Mouse (Mus musculus) right cerebral cortex, postnatal 4 days (tissue): ENCODE measurements at regions not wholly inside any gene's neighbourhood (a gene's known extent, or its start where the extent isn't known, plus 50 kb on each side); places are given as distances from the start of the nearest gene placed in this dataset.
A peak's percentile ranks its signal among the peaks of the same experiment; 100 is the strongest.
"Not testable (repeated sequence)": the region's sequence is repeated elsewhere in the genome, so short reads cannot be mapped to it uniquely, and the experiment has no call there.

Experiments
- DNase-seq: peaks from one replicate; pipeline ENCODE4 v3.0.0-alpha.2; 2022

DNA sequence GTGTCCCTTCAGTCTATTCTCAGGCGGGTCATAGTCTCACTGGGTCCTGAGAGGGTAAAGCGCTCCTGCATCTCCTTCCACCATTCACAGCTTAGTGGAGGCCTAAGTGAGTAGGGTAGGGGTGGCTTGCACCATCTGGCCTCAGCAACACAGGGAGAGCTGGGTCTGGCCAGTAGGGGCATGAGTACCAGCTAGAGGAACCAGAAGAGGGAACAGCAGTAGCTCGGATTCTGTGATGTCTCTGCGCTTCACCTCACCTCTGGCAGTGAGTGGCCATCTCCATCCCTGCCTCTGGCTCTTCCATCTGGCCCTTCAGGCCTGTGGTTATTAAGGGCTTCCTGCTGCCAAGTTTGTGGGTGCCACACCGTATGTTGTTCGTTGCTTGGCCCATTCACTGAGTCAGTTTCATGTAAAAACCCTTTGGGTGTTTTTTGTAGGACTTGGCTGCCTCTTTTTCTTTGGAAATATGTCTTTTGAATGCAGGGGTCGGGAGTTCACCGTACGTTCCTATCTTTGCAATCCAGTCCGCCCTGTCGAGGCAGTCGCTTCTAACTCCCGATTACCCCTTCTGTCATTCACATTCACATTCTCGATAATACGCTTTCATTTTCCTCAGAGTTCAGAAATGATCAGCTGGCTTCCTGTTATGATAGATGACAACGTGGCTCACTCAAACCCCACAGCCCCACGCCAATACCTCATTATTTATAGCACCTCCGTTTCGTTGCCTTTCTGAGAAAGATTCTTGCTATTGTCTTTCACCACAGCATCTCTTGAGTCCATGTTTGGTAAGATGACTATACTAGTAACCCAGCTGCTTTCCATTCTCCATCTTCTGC, 99.4 kb upstream of the Mrps10 start:
- no peak for DNase-seq

DNA sequence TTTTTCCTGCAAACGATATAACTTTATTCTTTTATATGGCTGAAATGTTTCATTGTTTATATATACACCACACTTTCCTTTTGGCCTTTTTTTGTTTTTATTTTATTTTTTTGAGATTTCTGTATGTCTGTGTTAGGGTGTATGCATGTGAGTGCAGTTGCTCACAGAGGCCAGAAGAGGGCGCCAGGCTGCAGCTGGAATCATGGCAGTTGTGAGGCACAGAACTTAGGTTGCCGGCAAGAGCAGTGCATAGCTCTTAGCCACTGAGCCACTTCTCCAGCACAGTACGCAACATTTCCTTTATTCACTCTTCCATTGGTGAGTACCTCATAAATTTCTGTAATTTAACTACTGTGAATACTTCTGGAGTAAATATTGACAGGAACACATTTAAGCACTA, 100.8 kb upstream of the Mrps10 start:
- DNase-seq = no peak

DNA sequence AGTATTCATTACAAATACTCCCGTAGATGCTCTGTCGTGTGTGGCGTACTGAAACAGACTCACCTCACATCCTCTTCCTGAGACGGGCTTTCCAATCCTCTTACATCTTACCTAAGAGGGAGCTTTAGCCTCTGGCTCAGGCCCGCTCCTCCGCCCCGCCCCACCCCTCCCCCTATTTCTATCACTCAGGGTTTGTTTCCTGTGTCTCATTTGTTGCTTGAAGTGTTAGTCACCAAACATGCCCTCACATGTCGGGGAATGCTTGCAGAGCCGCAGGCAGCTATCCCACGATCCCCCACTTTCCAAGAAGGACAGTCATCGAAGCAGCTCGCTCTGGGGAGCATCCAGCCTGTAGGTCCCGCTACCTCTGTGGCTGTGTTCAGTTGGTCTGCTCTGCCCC, 101.6 kb upstream of the Mrps10 start:
- DNase-seq = no peak

DNA sequence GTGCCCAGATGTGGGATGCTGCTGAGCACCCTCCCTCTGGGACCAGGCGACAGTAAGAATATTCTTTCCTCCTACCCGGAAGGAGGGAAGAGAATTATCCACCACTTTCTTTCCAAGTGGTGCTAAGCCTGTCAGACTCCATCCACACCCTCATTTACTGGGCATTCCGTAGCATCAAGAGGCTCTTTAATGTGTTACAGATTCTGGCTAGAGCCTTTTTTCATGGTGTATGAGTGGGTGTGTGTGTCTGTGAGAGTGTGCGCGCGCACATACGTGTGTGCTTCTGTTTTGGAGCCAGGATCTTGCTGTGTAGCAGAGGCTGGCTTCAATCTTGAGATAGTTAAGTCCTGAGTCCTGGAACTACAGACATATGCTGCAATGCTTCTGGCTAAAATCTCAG, 102.4 kb upstream of the Mrps10 start:
- no peak for DNase-seq

DNA sequence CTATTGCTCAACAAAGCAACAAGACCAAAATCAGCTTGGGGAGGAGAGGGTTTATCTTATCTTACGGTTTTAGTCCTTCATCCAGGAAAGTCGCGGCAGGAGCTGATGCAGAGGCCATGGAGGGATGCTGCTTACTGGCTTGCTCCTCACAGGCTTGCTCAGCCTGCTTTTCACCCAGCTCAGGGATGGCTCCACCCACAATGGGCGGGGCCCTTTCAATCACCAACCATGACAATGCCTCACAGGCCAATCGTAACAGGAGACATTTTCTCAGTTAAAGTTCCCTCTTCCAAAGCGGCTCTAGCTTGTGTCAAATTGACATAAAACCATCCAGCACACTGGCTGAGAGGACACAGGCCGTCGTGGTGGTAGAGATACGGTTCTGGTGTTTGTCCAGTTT, 105.7 kb upstream of the Mrps10 start:
- no peak for DNase-seq

DNA sequence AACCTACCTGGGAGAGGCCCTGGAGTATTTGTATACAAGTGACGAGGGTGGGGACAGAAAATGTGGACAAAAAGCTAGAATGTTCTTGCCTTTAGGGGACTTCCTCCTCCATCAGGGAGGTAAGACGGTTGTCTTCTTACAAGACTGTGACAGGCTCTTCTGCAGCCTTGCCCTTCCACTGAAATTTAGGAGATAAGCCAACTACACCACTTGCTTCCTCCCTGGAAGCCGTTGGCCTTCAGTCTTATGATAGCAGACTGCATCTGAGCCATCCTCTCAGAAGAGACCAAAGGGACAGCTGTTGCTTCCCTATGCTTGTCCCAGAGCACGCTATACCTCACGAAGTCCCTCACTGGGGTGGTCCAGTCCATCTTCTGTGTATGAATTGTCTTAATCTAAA, 106.5 kb upstream of the Mrps10 start:
- DNase-seq = no peak

DNA sequence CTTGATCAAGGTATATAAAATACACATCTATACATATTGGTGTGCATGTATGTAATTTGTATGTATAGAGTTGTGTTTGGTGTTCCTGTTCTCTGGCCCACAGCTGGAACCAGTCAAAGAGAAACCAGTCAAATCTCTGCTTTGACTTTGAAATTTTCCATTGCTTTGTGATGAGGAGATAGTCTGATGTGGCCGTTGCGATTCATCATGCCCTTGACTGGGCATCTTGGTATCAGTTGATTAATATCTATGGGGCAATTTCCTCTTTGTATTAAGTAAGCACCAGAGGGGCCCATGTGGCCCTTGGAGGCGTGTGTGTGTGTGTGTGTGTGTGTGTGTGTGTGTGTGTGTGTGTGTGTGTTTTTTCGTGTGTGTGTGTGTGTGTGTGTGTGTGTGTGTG, 107.7 kb upstream of the Mrps10 start:
- no peak for DNase-seq

DNA sequence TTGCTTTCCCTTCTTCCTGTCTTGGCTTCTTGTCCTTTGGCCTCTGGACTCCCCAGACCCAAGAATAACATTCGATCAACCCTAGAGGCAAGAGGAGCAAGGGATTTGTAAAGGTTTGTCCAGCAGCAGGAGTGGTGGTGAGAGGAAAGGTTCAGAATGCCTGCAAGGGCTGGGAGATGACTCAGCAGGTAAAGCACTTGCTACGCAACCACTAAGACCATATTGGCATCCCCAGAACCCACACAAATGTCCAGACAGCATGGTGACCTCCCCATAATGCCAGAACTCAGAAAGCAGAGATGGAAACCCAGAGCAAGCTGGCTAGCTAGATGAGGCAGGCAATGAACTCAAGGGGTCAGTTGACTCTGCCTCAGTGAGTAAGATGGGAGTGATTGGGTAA, 110.4 kb upstream of the Mrps10 start:
- no peak for DNase-seq

DNA sequence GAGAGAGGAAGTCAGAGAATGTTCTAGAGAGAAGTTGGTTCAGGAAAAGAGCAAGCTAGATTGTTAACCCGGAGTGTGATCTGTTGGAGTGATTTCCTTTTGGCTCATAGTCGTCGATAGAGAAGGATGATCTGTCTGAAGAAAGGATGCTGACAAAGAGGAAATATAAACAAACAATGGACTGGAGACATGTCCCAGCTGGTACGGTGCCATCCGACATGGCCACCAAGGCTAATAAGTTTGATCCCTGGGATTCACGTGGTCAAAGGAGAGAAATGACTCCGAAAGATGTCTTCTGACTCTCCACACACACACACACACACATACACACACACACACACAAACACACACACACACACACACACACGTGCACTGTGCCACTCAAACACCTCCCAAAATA, 113.5 kb upstream of the Mrps10 start:
- no peak for DNase-seq

DNA sequence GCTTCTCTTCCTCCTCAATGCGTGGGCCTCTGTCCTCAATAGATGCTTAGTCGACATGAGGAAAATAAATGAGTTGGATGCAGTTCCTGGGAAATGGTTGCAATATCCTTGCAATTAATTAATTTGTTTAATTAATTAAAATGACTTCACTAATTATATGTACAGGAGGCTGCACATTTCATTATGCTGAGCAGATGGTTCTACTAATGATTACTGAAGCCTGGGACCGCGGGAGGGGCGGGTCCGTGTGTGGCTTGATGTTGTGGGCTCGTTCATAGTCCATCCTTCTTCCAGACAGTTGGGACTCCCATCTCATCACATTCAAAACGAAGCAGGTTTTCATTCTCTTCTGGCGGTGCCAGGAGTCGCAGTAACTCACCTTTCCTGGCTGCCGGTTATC, 114.7 kb upstream of the Mrps10 start:
- no peak for DNase-seq

DNA sequence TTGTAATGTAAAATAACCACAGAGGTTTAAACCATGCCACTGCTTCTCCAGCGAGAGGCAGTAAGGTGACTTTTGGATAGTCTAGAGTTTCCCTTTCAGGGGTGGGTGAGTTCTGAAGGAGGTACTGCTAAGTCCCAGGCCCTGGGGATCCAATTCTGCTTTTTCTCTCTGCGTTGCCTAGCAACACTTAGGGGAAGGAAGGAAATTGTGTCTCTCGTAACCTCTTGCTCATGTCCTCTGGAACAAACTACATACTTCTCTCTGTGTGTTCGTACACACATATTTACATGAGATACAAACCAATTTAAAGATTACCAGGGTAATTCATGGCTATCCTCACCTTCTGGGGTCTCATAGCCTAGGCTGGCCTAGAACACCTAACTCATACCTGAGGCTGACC, 118.7 kb upstream of the Mrps10 start:
- DNase-seq = no peak

DNA sequence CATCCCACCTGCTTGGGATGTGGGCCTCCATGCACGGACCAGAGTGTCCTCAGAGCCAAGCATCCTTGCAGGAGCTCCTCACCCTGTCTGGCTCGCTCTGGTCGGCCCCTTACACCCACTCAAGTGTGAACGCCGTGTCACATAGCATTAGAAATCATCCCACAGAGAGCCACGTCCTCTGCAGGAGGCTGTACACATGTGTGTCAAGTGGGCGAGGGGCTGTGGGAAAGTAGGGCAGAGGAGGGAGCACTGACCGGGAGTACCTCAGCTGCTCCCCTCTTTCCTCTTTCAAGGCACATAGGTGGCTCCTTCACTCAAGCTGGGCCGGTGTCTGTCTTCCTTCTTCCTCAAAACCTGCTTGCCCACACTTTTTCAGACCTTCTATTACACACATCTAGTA, 119.5 kb upstream of the Mrps10 start:
- no peak for DNase-seq

DNA sequence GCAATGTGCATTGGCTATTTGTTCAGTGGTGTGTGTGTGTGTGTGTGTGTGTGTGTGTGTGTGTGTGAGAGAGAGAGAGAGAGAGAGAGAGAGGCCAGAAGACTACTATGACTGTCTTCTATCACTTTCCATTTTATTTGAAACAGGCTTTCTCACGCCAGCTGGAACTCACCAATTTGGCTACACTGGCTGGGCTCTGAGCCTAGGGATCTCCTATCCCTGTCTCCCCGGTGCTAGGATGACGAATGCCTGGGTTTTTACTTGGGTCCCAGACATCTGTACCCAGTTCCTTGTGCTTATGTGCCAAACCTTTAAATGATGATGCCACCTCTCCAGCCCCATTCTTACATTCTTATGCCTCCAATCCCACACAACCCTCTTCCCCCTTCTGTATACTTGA, 120.6 kb upstream of the Mrps10 start:
- DNase-seq = no peak

DNA sequence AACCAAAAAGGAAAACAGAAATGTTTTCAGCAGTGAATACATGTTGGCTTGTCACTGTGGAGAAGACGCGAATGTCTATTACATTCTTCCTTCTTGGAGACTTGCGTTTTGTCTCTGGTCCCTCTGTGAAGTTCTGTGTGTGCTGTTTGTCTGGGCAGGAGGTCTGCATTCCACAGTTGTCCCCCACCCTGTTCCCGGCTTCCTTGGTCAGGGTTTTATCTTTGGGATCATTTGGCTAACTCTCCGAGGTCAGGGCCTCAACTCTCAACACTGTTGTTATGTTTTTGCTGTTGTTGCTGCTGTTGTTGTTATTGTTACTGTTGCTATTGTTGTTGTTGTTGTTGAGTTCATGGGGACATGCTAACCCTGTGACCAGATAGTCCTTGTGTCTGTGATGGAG, 121.2 kb upstream of the Mrps10 start:
- DNase-seq = no peak

DNA sequence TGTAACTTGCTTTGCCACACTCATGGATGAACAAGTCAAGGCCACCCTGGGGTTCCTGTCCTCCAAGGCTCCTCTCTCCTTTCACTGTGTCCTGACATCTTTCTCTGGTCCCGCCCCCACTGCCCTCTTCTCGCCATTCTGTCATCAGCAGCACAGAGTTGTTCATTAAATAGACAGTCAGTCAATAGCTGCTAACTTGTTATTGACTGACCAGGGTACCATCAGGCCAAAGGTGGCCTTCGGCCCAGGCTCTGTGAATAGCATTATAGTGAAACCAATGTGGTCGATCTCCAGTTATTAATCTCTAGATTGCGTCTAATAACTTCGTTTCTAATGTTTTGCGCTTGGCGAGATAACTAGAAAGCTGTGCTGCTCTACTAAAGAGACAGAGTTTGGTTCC, 122.1 kb upstream of the Mrps10 start:
- DNase-seq = no peak

DNA sequence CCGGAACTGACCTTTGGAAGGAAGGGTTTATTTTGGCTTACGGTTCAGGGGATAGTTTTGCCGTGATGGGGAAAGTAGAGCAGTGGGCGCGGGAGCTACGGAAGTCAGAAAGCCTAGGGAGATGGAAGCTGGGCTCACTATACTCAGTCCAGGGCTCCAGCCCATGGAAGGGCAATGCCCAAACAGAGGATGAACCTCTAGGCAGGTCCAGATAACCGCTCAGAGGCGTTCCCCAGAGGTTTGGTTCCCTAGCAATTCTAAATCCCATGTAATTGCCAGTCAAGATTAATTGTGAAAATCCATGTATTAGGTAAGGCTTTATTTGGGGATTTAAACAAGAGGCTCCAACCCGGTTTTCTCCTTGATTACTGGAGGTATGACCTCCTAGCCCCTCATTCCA, 123.1 kb upstream of the Mrps10 start:
- no peak for DNase-seq

DNA sequence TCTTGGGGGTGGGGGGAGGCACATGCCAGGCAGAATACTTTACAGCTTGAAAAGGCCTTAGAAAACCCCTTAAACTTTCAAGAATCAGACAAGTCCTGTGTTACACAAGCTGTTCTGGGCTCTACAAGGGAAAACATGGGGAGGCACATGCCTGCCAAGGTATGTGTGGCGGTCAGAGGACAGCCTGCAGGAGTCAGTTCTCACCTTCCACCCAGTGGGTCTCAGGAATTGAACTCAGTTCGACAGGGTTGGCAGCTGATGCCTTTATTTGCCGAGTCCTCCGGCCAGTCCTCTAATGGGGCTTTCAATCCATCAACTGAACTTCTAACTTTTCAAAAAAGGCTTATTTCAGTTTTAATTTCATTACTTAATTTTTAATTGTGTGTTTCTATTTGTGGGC, 129.6 kb upstream of the Mrps10 start:
- DNase-seq = no peak

DNA sequence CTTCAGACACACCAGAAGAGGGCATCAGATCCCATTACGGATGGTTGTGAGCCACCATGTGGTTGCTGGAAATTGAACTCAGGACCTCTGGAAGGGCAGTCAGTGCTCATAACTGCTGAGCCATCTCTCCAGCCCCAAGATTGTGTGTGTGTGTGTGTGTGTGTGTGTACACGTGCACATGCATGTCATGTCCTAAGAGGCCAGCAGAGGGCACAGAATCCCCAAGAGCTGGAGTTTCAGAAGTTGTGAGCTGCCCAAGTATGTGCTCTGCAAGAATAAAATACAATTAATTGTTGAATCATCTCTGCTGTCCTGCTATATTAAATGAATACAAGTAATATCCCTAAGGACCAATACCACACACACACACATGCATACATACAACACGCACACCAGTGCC, 130.8 kb upstream of the Mrps10 start:
- not testable (repeated sequence) for DNase-seq

DNA sequence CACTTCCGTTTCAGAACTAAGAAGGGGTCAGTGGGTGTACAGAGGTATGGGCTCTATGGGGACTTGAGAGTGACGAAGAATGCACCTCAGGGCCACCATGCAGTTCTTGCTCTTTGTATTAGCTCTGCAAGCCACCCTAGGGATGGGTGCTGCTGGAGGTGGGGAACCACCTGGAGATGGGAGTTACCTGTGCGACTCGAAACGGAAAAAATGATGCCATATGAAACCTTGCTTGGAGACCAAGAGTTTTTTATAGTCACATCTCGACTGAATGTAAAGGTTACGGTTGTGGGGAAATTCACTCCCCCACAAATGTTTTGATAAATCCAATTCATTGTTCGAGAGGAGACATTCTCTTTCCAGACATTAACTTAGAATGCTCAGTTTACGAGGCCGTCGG, 134.3 kb upstream of the Mrps10 start:
- no peak for DNase-seq

DNA sequence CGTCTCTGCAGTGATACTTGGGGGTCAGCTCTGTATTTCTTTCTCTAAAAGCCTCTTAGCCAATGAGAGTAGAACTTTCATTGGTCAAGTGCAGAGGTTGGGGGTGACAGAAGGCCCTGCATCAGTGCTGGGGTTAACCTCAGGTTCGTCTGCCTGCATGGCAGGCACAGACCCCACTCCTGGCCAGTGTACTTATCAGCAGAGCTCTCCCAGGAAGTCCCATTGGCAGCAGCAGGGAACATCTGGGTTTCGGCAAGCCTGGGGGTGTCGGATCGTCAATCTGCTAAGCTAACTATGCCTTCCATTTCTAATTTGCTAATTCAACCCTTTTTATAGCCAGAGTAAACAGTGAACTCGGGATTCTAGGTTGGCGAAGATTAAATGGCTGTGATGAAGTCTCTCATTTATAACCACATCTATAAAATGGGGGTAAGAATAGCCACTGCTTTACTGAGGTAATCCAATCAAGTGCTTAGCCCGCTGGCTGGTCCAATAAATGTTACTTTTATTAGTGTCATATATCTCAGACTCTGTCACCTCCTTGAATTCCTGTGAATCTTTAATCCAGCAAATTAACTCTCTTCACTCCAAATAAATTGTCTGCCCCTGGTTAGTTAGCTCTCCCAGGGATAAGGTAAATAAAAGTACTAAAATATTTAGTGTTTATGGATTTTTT, 135.5 kb upstream of the Mrps10 start:
- DNase-seq = no peak

DNA sequence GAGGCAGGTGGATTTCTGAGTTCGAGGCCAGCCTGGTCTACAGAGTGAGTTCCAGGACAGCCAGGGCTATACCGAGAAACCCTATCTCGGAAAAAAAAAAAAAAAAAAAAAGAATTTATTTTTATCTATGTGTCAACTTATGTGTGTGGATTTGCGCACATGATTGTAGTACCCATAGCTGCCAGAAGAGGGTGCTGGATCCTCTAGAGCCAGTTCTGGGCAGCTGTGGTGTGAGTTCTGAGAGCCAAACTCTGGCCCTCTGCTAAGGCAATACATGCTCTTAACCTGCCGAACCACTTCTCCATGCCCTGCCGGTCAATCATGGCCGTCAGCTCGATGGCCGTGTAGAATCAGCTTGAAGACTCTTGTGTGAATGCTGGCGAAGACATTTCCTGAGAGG, 138.0 kb upstream of the Mrps10 start:
- DNase-seq = no peak

DNA sequence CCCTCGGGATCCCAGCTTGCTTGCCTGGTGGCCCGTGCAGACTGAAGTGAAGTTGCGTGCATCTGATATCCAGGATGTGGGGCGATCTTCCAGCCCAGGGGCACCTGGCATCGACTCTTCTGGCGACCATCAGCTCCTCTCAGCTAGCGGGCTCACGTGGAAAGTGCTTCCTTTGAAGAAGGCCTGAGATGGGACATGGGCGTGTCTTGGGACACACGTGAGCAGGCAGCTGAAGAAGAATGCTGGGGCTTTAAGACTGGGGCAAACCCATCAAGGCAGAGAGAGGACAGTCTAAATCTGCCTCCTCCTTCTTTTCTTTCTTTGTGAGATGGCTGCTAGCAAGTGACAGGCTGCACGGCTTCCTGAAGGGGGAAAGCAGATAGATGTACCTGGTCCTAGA, 142.3 kb upstream of the Mrps10 start:
- no peak for DNase-seq

DNA sequence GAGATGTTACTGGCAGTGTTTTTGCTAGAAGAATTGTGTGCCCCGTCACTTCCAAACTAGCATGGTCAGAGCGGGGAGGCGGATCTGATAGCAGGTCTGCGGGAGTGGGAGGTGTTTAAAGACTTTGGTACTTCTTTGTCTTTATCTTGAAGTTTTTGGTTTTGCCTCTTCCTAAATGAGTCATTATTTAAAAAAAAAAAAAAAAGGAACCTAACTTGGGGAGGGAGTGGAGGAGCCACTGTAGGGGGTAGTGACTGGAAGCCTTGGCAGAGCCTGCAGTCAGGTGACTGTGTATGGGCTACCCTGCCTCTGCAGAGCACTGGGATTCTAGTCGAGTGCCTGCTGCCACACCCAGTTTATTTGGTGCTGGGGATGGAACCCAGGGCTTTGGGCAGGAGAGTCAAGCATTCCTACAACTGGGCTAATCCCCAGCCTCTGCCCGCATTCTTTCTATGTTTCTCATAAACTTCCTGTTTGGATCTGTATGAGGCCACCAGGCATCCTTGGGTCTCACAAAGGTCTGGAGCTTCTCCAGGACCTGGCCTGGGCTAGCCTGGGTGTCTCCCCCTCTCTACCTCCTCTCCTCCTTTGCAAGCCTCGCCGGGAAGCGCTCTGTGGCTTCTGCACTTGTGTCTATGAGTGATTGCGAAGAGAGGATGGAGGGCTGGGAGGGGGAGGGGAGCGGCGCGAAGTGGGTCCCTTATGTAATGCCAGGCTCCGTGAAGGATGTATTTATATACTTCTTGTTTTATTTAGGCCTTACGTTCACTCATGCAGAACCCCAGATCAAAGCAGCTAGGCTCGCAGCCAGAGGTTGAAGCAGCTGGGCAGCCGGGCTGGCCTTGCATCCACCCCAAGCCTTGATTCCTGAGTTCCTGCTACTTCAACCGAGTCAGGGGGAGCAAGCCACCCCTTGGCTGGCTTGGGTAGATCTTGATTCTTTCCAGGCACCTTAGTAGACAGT, 143.1 kb upstream of the Mrps10 start:
- DNase-seq = peak; percentile 19
